In the genomic region with DNA sequence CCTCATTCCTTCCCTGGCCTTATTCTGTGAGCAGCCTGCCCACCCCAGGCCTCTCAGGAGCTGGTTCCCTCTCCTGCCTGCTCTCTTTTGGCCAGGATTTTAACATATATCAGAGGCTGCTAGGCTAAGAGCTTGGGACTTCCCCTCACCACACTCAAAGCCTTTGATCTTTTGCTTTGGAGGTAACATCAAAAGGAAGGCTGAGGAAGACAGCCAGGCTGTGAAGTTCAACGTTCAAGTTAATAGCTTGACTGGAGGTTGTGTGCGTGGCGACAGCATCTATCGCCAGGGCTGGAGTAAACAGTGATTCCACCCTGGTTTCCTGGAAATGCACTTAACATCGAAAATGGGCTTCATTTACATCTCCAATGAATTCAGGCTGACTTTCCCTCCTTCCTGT, we compare ENCODE assay signal across 12 mouse cellular contexts. TPM values are rescaled to one million over a fixed set of nuclear protein-coding genes. Genes with fewer than 3 reads are reported as not detected.
DNase-seq lines count a peak whose midpoint lies in the region; ATAC-seq and TF ChIP-seq lines count a peak whose summit lies in the region.
"Had no signal": no experiment of that assay in that cellular context is flagged by ENCODE, and none has a peak within 500 bp of the region (broad histone marks: within the 10 kb centered on the region; RNA-seq: fewer than 3 reads in every experiment).

No protein-coding gene starts in this region.

- no peaks in the 10 kb centered on the region for H3K27me3 ChIP-seq in heart, adult 2 months (ENCODE audit: control insufficient read depth, insufficient read depth, low read length)
- no peaks in the 10 kb centered on the region for H3K27me3 ChIP-seq in heart, embryonic 11.5 days (ENCODE audit: control insufficient read depth, insufficient read depth, low read length)
- H3K27me3 ChIP-seq in heart, embryonic 10.5 days (ENCODE audit: insufficient read depth, poor library complexity, severe bottlenecking), result no peaks in the 10 kb centered on the region
- H3K27me3 ChIP-seq in hindbrain, embryonic 12.5 days, result no peaks in the 10 kb centered on the region
- H3K27me3 ChIP-seq: limb, embryonic 13.5 days had no signal

- H3K27ac ChIP-seq in heart, adult 2 months, result peak overlapping the region; percentile 45; the same call in 1 of the 2 replicates
- H3K27ac ChIP-seq in heart, embryonic 11.5 days (ENCODE audit: low read depth, low read length), result no peak overlapping the region
- no peak overlapping the region for H3K27ac ChIP-seq in heart, embryonic 10.5 days
- H3K27ac ChIP-seq in hindbrain, embryonic 12.5 days, result no peak overlapping the region
- H3K27ac ChIP-seq: layer of hippocampus, adult 2 months; limb, embryonic 13.5 days had no signal

- H3K9me3 ChIP-seq in heart, embryonic 11.5 days (replicated peaks; ENCODE audit: control insufficient read depth, low read length), result no peaks in the 10 kb centered on the region
- no peaks in the 10 kb centered on the region for H3K9me3 ChIP-seq in heart, embryonic 10.5 days
- no peaks in the 10 kb centered on the region for H3K9me3 ChIP-seq in hindbrain, embryonic 12.5 days (replicated peaks)
- H3K9me3 ChIP-seq: limb, embryonic 13.5 days had no signal

- peaks cover 35% of the 10 kb centered on the region for H3K4me1 ChIP-seq in heart, adult 2 months (ENCODE audit: control insufficient read depth, insufficient read depth, low read length)
- peaks cover 45% of the 10 kb centered on the region for H3K4me1 ChIP-seq in heart, embryonic 11.5 days (ENCODE audit: control insufficient read depth, insufficient read depth, low read length)
- H3K4me1 ChIP-seq in heart, embryonic 10.5 days, result peaks cover 75% of the 10 kb centered on the region
- peaks cover 20% of the 10 kb centered on the region for H3K4me1 ChIP-seq in hindbrain, embryonic 12.5 days

- H3K9ac ChIP-seq in heart, adult 2 months (ENCODE audit: low read depth, low read length), result no peak overlapping the region; the same call in 1 of the 2 replicates
- H3K9ac ChIP-seq in heart, embryonic 11.5 days (ENCODE audit: low read depth, low read length), result no peak overlapping the region
- no peak overlapping the region for H3K9ac ChIP-seq in hindbrain, embryonic 12.5 days
- H3K9ac ChIP-seq: limb, embryonic 13.5 days had no signal

- ATAC-seq in heart, embryonic 11.5 days (replicated peaks; ENCODE audit: insufficient number of reproducible peaks, low FRiP score, low TSS enrichment), result no peak
- ATAC-seq in frontal cortex, adult (ENCODE audit: low TSS enrichment), result no peak
- ATAC-seq in hindbrain, embryonic 12.5 days (ENCODE audit: low FRiP score), result no peak

- TF ChIP-seq CTCF in heart, adult 2 months (IDR thresholded peaks at IDR 0.05), result no peak

- no peak for TF ChIP-seq EP300 in heart, adult 2 months (IDR thresholded peaks at IDR 0.05; ENCODE audit: insufficient read depth, low read depth, low read length)

- H3K36me3 ChIP-seq in heart, adult 2 months (ENCODE audit: control insufficient read depth, insufficient read depth, low read length), result no peaks in the 10 kb centered on the region
- H3K36me3 ChIP-seq in heart, embryonic 11.5 days (ENCODE audit: control insufficient read depth, insufficient read depth, low read length), result no peaks in the 10 kb centered on the region
- peaks cover 7% of the 10 kb centered on the region; the same call in 1 of the 2 replicates for H3K36me3 ChIP-seq in heart, embryonic 10.5 days
- H3K36me3 ChIP-seq in hindbrain, embryonic 12.5 days, result no peaks in the 10 kb centered on the region

- no peak for TF ChIP-seq POLR2A in heart, adult 2 months (IDR thresholded peaks at IDR 0.05; ENCODE audit: insufficient read depth, low read depth, low read length)

- H3K79me2 ChIP-seq in heart, adult 2 months (replicated peaks; ENCODE audit: control insufficient read depth, insufficient read depth, low read length), result 0 out of 2 replicates have a peak, but pooled peaks cover 1% of the 10 kb centered on the region

- intact Hi-C loops in heart, adult 2 months (cut with DNase I), result loop anchor here (2.0 to 5.0 kb wide), 2 partner anchors 45 to 46 kb away; no protein-coding TSS in a partner anchor

- H3K4me2 ChIP-seq in heart, embryonic 11.5 days, result no peak overlapping the region
- H3K4me2 ChIP-seq in hindbrain, embryonic 12.5 days (replicated peaks), result no peak overlapping the region
- H3K4me2 ChIP-seq: limb, embryonic 13.5 days had no signal

- H3K4me3 ChIP-seq in heart, adult 2 months, result no peak overlapping the region
- no peak overlapping the region for H3K4me3 ChIP-seq in heart, embryonic 11.5 days (ENCODE audit: low read depth, low read length)
- no peak overlapping the region for H3K4me3 ChIP-seq in heart, embryonic 10.5 days
- H3K4me3 ChIP-seq in hindbrain, embryonic 12.5 days, result no peak overlapping the region
- H3K4me3 ChIP-seq: layer of hippocampus, adult 2 months; limb, embryonic 13.5 days had no signal

- WGBS in heart, adult 2 months, result 41% methylated on average over 5 of the region's 5 CpGs
- 48% methylated on average over 5 of the region's 5 CpGs for WGBS in heart, embryonic 11.5 days (ENCODE audit: insufficient replicate concordance)
- WGBS in heart, embryonic 10.5 days, result 53% methylated on average over 5 of the region's 5 CpGs
- 68% methylated on average over 5 of the region's 5 CpGs for WGBS in hindbrain, embryonic 12.5 days

- no peak for DNase-seq in heart, adult 2 months
- DNase-seq in CD4-positive helper T cell, adult 2 months (ENCODE audit: low read depth, low spot score), result peak; percentile 83
- peak; percentile 89 for DNase-seq in ZHBTc4 (ENCODE audit: low read depth, low spot score)
- peak; percentile 84 for DNase-seq in naive thymus-derived CD4-positive, alpha-beta T cell, adult 2 months (ENCODE audit: low read depth)
- DNase-seq in heart, embryonic 10.5 days (ENCODE audit: low spot score), result no peak
- DNase-seq: cerebellum, adult 9-10 months; kidney, adult 11 months had no signal

RNA-seq across cellular contexts. Expression of a gene that starts 51.0 kb away (rescaled TPM):
- total RNA-seq in heart, adult 2 months (2021), result 10 to 100 TPM; 13.9 to 14.4 TPM
- 11.1 TPM in 2 replicates for polyA plus RNA-seq in heart, adult 2 months (2012; rRNA removed)
- polyA plus RNA-seq in heart, embryonic 11.5 days (2014; fragmentation: Nextera tagmentation; extraction: Ambion mirVana), result 67.1 and 82.0 TPM in 2 replicates
- polyA plus RNA-seq in heart, embryonic 10.5 days (2016; fragmentation: Nextera tagmentation; extraction: Ambion mirVana), result 53.2 and 61.8 TPM in 2 replicates
- polyA plus RNA-seq in hindbrain, embryonic 12.5 days (2016; fragmentation: Nextera tagmentation; extraction: Ambion mirVana), result 78.0 and 81.6 TPM in 2 replicates

Comparison
In these comparisons a context has a peak if more than half of its experiments do, and no peak if none do; other contexts are left out.
1. DNase-seq: peak in CD4-positive helper T cell, adult 2 months (single experiment), ZHBTc4 (single experiment) and naive thymus-derived CD4-positive, alpha-beta T cell, adult 2 months (single experiment); none in heart, adult 2 months (0 of 2) and heart, embryonic 10.5 days (single experiment).